Mouse (Mus musculus) cerebellum, postnatal 10 days (tissue): ENCODE data around the gene Hectd4.
"Not testable (repeated sequence)": the region's sequence is repeated elsewhere in the genome, so short reads cannot be mapped to it uniquely, and the experiment has no call there.

Experiments used
- DNase-seq, 2 experiments: peaks; one replicate each; pipeline ENCODE4 v3.0.0; 2021; ENCODE audit warnings: mixed read lengths in 2 of 2

Gene Hectd4

DNA sequence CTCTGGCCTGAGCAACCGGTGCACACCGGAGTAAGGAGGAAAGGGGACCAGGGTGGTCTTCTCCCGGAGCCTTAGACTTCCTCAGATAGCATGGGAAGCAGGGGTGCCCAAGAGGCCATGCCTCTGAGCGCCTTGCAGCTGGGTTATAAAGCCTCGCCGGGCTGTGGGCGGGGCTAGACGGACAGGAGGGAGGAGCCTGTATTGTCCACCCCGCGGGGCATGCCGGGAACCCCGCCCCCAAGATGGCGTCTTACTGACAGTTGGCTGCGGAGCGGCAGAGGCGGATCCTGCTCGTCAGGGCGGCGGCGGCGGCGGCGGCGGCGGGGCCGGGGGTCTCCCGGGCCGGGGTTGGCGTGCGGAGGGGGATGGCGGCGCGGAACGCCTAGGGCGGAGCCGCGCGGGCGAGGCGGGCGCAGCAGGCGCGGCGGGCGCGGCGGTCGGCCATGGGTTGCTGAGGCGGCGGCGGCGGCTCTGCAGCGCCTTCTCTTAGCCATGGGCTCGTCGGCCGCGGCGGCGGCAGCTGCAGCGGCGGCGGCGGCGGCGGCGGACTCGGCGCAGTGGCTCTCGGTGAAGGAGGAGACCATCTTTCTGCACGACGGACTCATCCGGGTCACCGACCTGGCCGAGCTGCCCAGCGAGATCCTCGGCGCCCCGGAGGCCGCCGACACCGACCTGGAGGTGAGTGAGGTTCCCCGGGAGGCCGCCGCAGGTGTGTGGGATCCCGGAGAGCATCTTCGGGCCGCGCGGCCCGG, at the start of gene Hectd4:
Gene Hectd4, plus strand, starts transcription at position 240 of the 752 bp plus-strand sequence.
- DNase-seq, result peak; percentile 99

- peak; percentile 51 to 65 for DNase-seq
These were observed 47.2 kb upstream of the Hectd4 start for GRCm38 (mm10) chr5:121172835-121173234.

DNA sequence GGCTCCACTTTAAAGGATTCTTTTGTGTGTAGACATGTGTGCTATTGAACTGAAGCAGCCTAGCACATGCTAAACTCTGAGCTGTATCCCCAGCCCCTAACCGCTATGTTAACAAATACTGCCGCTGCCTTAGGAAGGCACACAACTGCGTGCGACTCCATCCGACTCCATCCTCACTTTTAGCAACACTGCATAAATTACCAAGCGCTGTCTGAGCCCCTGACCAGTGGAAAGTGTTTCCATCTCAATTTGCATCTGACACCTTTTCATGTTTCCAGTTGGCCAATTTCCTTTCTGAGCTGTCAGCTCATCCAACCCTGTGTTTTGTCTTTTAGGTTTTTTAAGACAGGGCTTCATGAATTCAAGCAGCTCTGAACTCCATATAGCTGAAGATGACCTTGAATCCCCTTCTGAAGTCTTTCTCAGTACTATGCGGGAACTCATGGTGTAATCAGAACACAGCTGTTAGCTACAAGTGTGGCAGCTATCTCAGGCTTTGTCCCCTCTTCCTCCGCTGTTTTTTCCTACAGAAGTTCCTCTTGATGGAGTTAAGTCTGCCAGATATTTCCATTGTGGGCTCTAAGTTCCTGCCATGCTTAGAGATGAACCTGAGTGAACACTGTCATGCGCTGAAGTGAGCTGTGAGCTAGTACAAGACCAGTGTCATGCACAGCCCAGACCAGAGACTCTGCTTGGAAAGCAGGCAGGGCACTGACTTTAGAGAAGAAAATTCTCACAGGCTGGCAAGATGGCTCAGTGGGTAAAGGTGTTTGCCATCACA, 40.8 kb upstream of the Hectd4 start:
- no peak for DNase-seq

GRCm38 (mm10) chr5:121183269-121183668, 36.8 kb upstream of the Hectd4 start:
- no peak for DNase-seq

DNA sequence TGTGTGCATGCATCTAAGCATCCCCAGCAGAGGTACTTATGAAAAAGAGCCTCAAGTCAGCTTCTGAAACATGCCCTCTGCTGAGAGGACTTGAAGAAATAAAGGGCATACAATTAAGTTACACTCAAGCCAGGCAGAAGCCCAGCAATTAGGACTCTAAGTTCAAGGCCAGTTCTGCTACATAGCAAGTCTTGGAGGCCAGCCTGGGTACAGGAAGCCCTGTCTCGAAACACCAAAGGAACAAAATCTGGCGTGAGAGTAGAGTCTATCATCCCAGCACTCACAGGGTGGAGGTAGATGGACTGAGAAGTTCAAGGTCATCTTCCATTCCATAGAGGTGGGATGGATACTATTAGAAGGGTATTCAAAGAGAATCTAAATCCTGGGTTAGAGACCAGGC, 35.6 kb upstream of the Hectd4 start:
- no peak for DNase-seq

- peak; percentile 53 to 58 for DNase-seq
These were observed 35.0 kb upstream of the Hectd4 start for GRCm38 (mm10) chr5:121184945-121185551.

DNA sequence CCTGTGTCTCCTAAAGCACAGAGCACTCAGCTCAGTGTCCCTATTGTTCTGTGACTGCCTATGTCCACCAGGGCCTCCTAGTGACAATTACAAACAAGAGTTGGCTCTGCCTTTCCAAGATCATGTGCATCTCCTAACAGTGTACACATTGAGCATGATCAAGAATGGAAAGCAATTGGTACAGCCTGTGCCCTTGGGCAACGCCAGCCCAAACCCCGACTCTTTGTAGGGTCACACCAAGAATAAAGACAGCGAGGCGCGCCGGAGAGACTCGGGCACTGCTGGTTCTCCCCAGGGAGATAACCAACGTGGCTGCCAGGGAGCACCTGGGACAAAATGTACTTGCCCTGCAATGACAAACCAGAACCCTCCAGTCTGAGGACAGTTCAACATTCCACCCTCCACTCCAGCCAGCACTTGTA, 32.4 kb upstream of the Hectd4 start:
- no peak for DNase-seq

DNA sequence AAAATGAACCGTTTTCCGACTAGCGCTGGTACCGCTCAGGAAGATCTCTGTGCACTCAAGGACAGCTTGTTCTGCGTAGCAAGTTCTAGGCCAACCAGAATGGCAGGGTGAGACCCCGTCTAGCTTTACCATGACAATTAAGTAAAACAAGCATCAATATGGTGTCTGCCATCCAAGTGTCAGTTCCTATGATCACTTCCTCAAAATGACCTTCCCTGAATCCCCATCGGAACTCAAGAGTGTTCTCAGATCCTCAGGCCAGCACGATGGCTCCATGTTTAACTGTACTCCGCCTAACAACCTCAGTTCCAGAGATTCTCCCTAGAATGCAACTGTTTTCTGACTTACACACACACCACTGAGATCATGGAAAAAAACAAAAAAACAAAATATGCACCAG, 31.8 kb upstream of the Hectd4 start:
- no peak for DNase-seq

DNA sequence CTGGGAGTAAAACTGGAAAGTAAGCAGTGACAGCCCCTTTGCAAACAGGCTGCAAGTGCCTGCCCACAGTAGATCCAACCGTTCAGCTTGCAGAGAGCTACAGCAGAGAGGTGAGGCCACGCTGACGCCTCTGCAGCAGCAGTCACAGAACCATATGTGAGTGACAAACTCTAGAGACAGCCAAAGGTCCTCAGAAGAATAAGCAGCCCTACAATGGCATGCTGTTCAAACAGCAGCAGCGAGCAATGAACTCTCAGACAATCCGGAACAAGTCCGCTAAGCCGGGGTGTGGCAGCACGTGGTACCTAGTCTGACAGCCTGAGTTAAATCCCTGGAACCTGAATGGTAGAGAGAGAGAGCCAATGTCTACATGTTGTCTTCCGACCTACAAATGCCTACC, 30.8 kb upstream of the Hectd4 start:
- DNase-seq, result no peak

DNA sequence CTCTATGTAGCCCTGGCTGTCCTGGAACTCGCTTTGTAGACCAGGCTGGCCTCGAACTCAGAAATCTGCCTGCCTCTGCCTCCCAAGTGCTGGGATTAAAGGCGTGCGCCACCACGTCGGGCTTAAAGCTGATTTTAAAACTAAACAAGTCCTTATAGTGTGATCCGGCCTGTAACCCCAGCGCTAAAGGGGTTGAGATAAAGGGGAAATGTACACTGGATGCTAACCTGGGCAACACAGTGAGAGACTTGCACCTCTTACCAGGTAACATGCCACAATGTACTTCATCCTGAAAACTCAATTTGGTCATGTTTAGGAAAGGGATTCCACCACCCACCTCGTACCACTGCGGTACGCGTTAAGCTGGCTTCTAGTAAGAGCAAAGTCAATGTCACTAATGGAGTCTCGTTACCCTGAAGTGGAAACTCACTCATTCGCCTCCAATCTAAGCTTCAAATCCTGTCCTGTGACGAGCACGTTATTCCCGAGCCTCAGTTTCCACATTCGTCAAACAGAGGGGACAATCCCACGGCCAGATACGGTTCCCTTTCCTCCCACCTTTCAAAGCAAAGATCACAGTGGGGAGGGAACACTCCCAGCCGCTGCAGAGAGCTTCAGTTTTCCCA, 29.7 kb upstream of the Hectd4 start:
- no peak for DNase-seq

DNA sequence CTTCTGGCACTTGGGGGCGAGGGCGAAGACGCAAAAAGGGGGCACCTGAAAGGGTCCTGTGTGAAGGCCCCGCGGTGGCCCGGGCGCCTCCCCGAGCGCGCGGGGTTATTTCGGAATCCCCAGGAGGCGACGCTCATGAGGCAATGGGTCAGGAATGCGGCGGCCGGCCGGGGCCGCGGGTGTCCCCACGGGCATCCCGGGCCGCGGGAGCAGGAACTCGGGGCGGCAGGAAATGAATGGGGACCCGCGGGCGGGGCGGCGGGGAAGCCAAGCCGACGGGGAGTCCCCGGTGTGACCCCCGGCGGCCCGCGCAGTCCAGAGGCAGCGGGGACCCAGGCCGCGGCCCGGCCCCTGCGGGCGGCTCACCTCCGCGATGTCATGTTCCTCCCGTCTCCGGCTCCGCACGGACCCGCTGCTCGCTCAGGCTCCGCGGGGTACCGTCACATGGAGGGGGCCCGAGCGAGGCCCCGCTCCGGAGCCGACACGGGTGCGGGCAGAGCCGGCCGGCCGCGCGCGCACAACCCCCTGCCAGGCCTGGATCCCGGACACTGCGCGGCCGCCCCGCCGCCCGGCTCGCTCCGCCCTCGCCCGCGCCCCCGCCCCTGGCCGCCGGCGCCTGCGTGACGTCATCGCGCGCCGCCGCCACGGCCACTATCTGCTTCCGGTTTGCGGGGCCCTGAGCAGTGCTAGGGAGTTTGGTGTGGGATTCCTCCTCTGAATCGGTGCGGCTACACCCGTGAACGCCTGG, 29.0 kb upstream of the Hectd4 start, which contains the start of gene Ptpn11:
Gene Ptpn11, minus strand, starts transcription at position 562 of the 748 bp plus-strand sequence.
- DNase-seq, result peak; percentile 94 to 96

DNA sequence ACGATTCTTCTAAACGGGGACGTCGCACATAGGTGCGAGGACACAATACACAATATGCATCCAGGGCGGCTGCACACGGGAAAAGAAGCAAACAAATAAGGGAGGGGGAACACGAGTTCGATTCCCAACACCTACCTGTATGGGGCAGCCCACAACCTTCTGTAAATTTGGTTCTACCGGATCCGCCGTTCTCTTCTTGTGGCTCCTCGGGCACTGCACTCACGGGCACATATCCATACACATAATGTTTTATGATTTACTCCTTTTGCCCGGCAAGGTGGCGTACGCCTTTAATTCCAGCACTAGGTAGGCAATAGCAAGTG, 28.5 kb upstream of the Hectd4 start:
- no peak for DNase-seq

- no peak for DNase-seq
These were observed 25.8 kb upstream of the Hectd4 start for GRCm38 (mm10) chr5:121194173-121194572.

GRCm38 (mm10) chr5:121196764-121197163, 23.3 kb upstream of the Hectd4 start:
- DNase-seq, result no peak

DNA sequence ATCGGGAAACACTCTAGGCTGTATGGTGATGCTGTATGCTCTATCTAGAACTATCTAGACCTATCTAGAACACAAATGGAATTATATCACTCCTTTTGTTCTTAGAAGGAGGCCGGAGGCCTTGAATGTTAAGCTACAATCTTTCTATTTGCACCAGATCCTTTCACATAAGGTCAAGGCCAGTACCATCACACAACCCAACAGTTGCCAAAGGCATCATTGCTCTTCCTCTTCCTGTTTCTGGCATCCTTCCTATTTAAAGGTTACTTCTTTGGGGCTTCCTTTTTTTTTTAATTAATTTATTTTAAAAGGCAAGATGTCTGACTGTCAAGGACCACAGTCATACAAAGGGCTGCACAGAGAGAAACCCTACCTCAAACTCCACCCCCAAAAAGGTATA, 22.7 kb upstream of the Hectd4 start:
- DNase-seq, result no peak

- DNase-seq, result no peak
These were observed 21.6 kb upstream of the Hectd4 start for GRCm38 (mm10) chr5:121198376-121198775.

DNA sequence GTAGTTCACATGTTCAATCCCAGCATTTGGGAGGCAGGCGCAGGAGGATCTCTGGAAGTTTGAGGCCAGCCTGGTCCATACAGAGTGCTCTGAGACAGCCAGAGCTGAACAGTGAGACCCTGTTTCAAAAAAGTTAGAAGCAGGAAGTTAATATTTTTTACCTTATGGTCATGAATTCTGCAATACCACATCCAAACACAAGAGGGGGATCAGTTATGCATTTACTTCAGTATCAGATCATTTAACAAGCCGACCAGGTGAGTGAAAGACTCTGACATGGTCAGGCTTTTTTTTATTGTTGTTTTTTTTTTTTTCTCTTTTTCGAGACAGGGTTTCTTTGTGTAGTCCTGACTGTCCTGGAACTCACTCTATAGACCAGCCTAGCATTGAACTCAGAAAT, 18.3 kb upstream of the Hectd4 start:
- peak; percentile 44 to 78 for DNase-seq

DNA sequence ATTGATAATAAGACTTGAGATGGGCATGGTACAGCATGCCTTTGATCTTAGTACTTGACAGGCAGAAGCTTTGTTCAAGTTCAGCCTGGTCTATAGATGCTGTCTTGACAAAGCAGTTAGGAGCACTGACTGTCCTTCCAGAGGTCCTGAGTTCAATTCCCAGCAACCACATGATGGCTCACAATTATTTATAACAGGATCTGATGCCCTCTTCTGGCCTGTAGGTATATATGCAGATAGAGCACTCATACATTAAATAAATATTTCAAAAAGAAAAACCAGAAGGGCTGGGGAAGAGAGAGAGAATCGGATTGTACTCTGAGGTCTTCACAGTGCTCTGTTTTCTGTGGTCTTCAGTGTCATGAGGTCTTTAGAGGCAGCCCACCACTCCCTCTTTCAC, 17.6 kb upstream of the Hectd4 start:
- no peak for DNase-seq

DNA sequence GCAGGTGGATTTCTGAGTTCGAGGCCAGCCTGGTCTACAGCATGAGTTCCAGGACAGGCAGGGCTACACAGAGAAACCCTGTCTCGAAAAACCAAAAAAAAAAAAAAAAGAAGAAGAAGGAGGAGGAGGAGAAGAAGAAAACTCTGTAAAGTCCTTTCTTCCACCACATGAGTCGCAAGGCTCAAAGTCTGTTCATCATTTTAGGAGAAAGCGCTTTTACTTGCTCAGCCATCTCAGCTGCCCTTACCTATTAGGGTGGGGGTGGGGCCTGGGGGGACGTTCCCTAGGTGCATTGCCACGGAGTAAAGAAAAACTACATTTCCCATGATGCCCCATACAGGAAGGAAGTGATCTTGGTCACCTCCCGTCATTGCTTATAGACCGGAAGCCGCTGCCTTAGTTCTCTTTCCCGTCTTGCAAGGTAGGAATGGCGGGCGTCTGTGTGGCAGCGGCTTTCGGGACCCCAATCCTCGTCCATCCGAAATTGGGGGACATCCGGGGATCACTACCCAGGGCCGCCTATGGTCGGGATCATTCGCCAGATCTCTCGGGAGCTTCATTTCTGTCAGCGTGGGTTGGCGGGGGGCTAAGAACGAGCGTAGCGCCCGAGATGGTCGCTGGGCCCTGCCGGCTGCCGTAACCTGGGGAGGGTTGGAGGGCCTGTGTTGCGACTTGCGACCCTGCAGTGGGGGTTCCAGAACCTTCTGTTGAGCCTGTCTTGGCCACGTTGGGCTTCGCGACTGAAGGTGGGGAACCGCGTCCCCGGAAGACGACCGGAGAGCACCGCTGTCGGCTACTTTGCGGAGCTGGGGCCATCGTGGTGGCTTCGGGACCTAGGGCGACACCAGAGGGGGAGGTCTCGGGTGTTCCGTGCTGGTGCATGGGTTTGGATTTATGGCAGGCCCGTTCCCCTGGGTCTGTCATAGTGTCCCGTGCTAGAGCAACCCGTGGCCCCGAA, 15.6 kb upstream of the Hectd4 start, which contains the start of gene Rpl6:
Gene Rpl6, plus strand, starts transcription at position 350 of the 958 bp plus-strand sequence.
- peak; percentile 86 to 89 for DNase-seq

GRCm38 (mm10) chr5:121205537-121206130, 14.4 kb upstream of the Hectd4 start:
- DNase-seq, result not testable (repeated sequence)

GRCm38 (mm10) chr5:121206540-121206939, 13.5 kb upstream of the Hectd4 start:
- DNase-seq, result no peak
